Mouse (Mus musculus) telencephalon, adult 2 months (tissue): ENCODE measurements around the gene BC030500.

Experiments used
- DNase-seq: peaks from one replicate; pipeline ENCODE4 v3.0.0-alpha.2; 2011; ENCODE audit warnings: low read depth, low spot score

BC030500 gene

GRCm38 (mm10) chr8:58911677-58912076 lies at the start of gene BC030500:
Gene BC030500 (plus strand): TSS chr8:58911755.
- DNase-seq, result no peak

DNA sequence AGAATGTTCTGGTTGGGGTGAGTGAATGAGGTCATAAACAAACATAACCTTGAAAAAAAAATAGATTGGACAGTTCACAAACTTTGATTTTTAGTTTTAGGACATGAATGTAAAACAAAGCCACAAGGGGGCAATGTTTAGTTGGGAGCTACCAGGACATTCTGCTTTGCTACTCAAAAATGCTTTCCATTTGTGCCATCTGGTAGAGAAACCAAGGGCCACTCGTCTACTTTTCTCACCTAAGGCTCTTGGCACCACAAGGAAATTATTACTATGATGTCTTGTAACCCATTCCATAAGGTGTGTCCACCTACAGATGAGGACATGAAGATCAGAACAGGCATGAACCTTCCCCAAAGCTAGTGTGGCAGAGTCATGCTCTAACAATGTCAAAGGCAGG lies 25.1 kb upstream of the BC030500 start:
- DNase-seq, result no peak

DNA sequence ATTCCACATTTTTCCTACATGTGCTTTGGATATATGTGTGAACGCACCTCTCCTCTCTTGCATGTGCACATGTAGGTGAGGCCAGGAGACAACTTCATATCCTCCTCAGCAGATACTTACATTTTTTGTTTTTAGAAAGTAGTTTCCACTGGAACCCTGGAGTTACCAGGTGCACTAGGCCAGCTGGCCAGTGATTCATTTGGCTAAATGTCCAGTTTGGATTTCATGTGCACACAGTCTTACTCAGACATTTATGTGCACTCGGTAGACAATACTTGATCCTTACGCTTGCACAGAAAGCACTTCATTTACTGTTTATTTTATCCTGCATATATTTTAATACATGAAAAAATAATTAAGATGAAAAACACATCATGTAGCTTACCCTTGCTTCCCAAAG lies 21.0 kb upstream of the BC030500 start:
- DNase-seq, result no peak

- DNase-seq, result no peak
Measured at GRCm38 (mm10) chr8:58895960-58896359, 15.6 kb upstream of the BC030500 start.

- no peak for DNase-seq
Measured at GRCm38 (mm10) chr8:58904465-58904864, 7.1 kb upstream of the BC030500 start.

GRCm38 (mm10) chr8:58912196-58912839 lies 763 bp downstream of the BC030500 start, which contains the start of gene Galntl6:
Gene Galntl6 (minus strand): TSS chr8:58912640.
- no peak for DNase-seq

GRCm38 (mm10) chr8:58912840-58913639 lies 1.5 kb downstream of the BC030500 start:
- no peak for DNase-seq

- DNase-seq, result no peak
Measured at GRCm38 (mm10) chr8:58913640-58913968, 2.0 kb downstream of the BC030500 start.

DNA sequence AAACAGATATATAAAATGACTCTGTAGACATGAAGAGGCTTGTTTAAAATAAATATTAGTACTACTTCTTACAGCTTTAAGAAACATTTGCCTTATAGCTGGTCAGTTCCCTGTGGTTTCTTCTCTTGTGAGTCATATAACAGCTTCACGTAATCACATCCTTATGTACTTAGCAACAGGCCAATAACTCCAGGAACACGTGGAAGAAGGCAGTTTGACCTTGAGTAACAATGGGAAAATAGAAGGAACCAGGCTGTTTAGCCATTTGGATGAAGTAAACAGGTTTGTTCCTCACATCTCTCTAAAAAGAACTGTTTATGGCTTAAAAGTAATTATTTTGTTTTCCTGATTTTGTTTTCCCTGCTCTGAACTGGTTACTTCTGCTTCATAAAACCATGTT lies 3.6 kb downstream of the BC030500 start:
- no peak for DNase-seq

DNA sequence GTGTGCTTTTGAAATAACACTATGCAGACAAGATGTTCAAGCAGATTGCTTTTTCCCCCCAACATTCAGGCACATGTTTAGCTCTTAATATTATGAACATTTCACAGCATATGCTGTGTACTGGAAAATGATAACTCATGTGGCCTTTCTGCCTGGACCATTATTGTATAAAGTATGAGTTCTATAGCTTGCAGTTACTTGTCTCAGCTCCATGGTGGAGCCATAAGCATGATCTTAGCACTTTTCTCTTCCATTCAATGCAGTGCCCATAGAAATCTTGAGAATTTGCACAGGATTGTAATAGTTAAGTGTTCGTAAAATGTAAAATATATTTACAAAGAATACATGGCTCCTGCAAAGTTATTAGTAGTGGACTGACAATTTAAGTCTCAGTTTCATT lies 19.5 kb downstream of the BC030500 start:
- no peak for DNase-seq

GRCm38 (mm10) chr8:58943773-58944172 lies 32.2 kb downstream of the BC030500 start:
- no peak for DNase-seq

DNA sequence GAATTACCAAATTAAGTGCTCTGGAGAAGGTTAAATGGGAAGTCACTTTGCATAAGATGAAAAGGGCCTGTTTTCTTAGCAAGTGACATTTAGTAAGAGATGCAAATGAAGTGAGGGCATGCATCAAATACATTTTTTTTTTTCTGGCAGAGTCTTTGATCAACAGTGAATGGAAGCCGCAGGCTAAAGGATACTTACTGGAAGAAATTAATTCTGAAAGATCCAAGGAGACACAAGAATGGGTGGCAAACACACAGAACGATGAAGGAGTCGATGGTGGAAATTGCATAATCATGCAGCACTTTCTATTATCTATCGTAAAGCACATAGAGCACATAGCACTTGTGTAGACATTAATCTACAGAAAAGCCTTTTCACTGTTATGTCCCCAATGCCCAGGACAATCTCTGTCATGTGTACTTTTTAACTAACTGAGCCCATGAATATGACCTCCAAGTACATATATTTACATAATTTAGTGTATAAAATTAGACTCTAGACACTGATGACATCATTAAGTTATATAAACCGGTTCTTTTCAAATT lies 45.7 kb downstream of the BC030500 start:
- DNase-seq, result no peak
